Mouse (Mus musculus): ENCODE measurements at regions not wholly inside any gene's neighbourhood (a gene's known extent, or its start where the extent isn't known, plus 50 kb on each side); places are given as distances from the start of the nearest gene placed in this dataset.

- DNase-seq (ENCODE audit: low read depth, low spot score) = peak; percentile 25
Observed at GRCm38 (mm10) chr3:62047704-62048506, 290.2 kb upstream of the Arhgef26 start.

DNA sequence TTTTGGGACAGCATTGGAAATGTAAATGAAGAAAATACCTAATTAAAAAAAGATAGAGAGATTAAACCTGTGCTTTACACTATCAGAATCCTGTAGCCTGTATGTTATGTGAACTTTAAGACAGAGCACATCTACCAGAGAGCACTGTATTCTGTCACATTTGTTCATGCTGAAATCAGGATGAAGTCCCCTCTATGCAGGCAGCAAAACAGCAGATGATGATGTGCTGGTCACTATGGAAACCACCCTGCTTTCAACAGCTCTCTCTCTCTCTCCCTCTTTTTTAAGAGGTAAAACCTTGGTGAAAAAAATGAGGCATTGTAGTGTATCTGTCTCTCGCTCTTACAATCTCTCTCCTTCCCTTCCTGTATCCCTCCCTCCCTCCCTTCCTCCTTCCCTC is 283.9 kb upstream of the Arhgef26 start:
- DNase-seq (ENCODE audit: low read depth, low spot score) = peak; percentile 51

DNA sequence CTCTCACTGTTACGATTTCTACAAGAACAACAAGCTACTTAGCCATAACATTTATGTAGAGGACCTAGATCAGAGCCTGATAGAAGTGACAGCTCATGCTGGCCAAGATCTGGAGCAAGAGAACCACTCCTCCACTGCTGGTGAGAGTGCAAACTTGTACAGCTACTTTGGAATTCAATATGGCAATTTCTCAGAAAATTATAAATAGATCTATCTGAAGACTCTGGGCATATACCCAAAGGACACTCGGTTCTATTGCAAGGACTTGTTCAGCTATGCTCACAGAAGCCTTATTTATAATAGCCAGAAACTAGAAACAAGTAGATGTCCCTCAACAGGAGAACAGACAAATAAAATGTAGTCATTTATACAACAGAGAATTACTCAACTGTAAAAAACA is 259.6 kb upstream of the Arhgef26 start:
- DNase-seq (ENCODE audit: low read depth, low spot score) = peak; percentile 22

DNA sequence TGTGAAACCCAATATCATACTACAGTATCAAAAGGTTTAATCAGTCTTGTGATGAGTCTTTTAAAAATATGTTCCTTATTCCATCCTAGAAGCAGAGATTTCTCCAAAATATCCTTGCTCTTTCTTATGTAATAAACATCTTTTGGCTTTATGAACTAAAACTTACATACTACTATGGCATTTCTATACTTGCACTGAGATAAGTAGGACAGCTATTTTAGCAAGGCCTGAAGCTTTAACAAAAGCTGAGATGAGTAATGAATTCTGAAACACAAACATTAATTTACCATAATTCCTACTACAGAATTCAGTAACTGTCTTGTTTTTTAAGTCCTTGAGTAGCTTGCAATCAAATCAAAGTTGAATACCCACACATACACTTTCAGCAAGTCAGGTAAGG is 252.6 kb upstream of the Arhgef26 start:
- DNase-seq (ENCODE audit: low read depth, low spot score) = no peak

GRCm38 (mm10) chr3:62087215-62087614 is 250.9 kb upstream of the Arhgef26 start:
- no peak for DNase-seq (ENCODE audit: low read depth, low spot score)

GRCm38 (mm10) chr3:62103101-62103500 is 235.0 kb upstream of the Arhgef26 start:
- no peak for DNase-seq (ENCODE audit: low read depth, low spot score)

DNA sequence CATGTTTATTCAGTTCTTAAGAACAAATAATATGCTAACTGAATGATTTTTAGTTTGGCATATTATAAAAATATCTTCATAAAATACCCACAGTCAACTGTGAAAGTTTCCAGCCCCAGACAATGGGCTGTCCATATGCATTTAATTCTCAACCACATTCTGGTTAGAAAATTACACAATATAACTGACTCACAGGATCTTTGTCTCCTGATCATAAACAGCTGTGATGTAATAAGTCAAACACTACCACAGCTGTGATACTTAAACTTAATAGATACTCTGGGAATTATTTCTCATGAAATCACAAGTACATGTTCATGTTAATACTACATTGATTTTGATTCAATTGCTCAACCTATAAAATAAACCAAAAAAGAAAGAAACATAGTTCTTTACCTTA is 234.3 kb upstream of the Arhgef26 start:
- no peak for DNase-seq (ENCODE audit: low read depth, low spot score)

GRCm38 (mm10) chr3:62104560-62104959 is 233.6 kb upstream of the Arhgef26 start:
- DNase-seq (ENCODE audit: low read depth, low spot score) = no peak

- no peak for DNase-seq (ENCODE audit: low read depth, low spot score)
Observed at GRCm38 (mm10) chr3:62107339-62107738, 230.8 kb upstream of the Arhgef26 start.
